Comparison of ENCODE assay signal across 16 mouse cellular contexts in genomic region chr19:57131366-57131765, GRCm38 (mm10).
DNase-seq lines count a peak whose midpoint lies in the region; ATAC-seq and TF ChIP-seq lines count a peak whose summit lies in the region.
"Had no signal": no experiment of that assay in that cellular context is flagged by ENCODE, and none has a peak within 500 bp of the region (broad histone marks: within the 10 kb centered on the region; RNA-seq: fewer than 3 reads in every experiment).

No protein-coding gene starts in this region.

- TF ChIP-seq EP300 in liver, postnatal 0 days (IDR thresholded peaks at IDR 0.05; ENCODE audit: low read depth), result no peak

- peaks cover 12% of the 10 kb centered on the region; the same call in 1 of the 2 replicates for H3K36me3 ChIP-seq in liver, postnatal 0 days (replicated peaks; ENCODE audit: insufficient read depth, low read length)
- 0 out of 2 replicates have a peak, but pooled peaks cover 2% of the 10 kb centered on the region for H3K36me3 ChIP-seq in liver, embryonic 11.5 days (ENCODE audit: control insufficient read depth, insufficient read depth, low read length)
- H3K36me3 ChIP-seq: forebrain, embryonic 12.5 days; G1E; hindbrain, embryonic 12.5 days; liver, embryonic 13.5 days; midbrain, embryonic 10.5 days; neural tube, embryonic 12.5 days had no signal

- no peaks in the 10 kb centered on the region for H3K4me1 ChIP-seq in liver, postnatal 0 days (ENCODE audit: insufficient read depth)
- peaks cover 4% of the 10 kb centered on the region for H3K4me1 ChIP-seq in liver, embryonic 11.5 days (replicated peaks; ENCODE audit: control insufficient read depth, insufficient read depth, low read length)

- peak; percentile 38 for ATAC-seq in liver, postnatal 0 days
- ATAC-seq in liver, embryonic 11.5 days (replicated peaks; ENCODE audit: low FRiP score), result no peak
- peak; percentile 69 for ATAC-seq in activated CD4-positive, CD25-positive, alpha-beta regulatory T cell, adult 4 months
- ATAC-seq in monocyte, adult 5-6 weeks (replicated peaks; ENCODE audit: insufficient number of reproducible peaks, low FRiP score, low TSS enrichment, poor library complexity, severe bottlenecking), result peak; percentile 51; the same call in 1 of the 2 replicates

- intact Hi-C loops in left cerebral cortex, postnatal 4 days (cut with DNase I), result loop anchor here (10.0 kb wide), 1 partner anchor 67 kb away; no protein-coding TSS in a partner anchor

- H3K9me3 ChIP-seq in liver, postnatal 0 days (ENCODE audit: low read length), result no peaks in the 10 kb centered on the region
- H3K9me3 ChIP-seq in liver, embryonic 11.5 days (ENCODE audit: control insufficient read depth, low read length), result no peaks in the 10 kb centered on the region
- H3K9me3 ChIP-seq: forebrain, embryonic 12.5 days; hindbrain, embryonic 12.5 days; liver, embryonic 13.5 days; midbrain, embryonic 10.5 days; neural tube, embryonic 12.5 days had no signal

- 37% methylated on average over 4 of the region's 4 CpGs for WGBS in liver, postnatal 0 days (ENCODE audit: insufficient replicate concordance)
- WGBS in liver, embryonic 11.5 days, result 46% methylated on average over 4 of the region's 4 CpGs

- H3K4me3 ChIP-seq in liver, postnatal 0 days (ENCODE audit: low read depth, low read length), result no peak overlapping the region
- H3K4me3 ChIP-seq in liver, embryonic 11.5 days (ENCODE audit: low read depth, low read length), result no peak overlapping the region
- H3K4me3 ChIP-seq: forebrain, embryonic 12.5 days; hindbrain, embryonic 12.5 days; left cerebral cortex, adult 2 months; liver, embryonic 13.5 days; midbrain, embryonic 10.5 days; neural tube, embryonic 12.5 days had no signal

- H3K27ac ChIP-seq in liver, postnatal 0 days (ENCODE audit: low read depth), result 0 out of 2 replicates have a peak overlapping the region, but pooled peaks have one; percentile 4
- H3K27ac ChIP-seq in liver, embryonic 11.5 days (ENCODE audit: low read depth, low read length), result no peak overlapping the region
- H3K27ac ChIP-seq: forebrain, embryonic 12.5 days; hindbrain, embryonic 12.5 days; left cerebral cortex, adult 2 months; liver, embryonic 13.5 days; midbrain, embryonic 10.5 days; neural tube, embryonic 12.5 days had no signal

- no peak for TF ChIP-seq CTCF in liver, postnatal 0 days (IDR thresholded peaks at IDR 0.05; ENCODE audit: low read depth)

- no peak overlapping the region for H3K9ac ChIP-seq in liver, postnatal 0 days (replicated peaks)
- no peak overlapping the region for H3K9ac ChIP-seq in liver, embryonic 11.5 days (ENCODE audit: low read depth, low read length)
- H3K9ac ChIP-seq: forebrain, embryonic 12.5 days; hindbrain, embryonic 12.5 days; liver, embryonic 13.5 days; neural tube, embryonic 12.5 days had no signal

- no peak for DNase-seq in liver, postnatal 0 days
- no peak for DNase-seq in liver, embryonic 11.5 days (ENCODE audit: low spot score)
- peak; percentile 66 to 71 for DNase-seq in thymus, postnatal 10 days (ENCODE audit: low spot score in 2 of 2)
- DNase-seq in urinary bladder, adult 18-20 months (ENCODE audit: low spot score in 2 of 2), result no peak
- DNase-seq in left cerebral cortex, postnatal 4 days, result no peak
- no peak for DNase-seq in embryo, embryonic 9.5 days (ENCODE audit: extremely low spot score)
- DNase-seq: kidney, postnatal 10 days; liver, embryonic 13.5 days had no signal

- H3K27me3 ChIP-seq in liver, postnatal 0 days (ENCODE audit: insufficient read depth, low read length), result no peaks in the 10 kb centered on the region
- H3K27me3 ChIP-seq in liver, embryonic 11.5 days (replicated peaks; ENCODE audit: control insufficient read depth, insufficient read depth, low read length), result no peaks in the 10 kb centered on the region; the same call in 1 of the 2 replicates
- H3K27me3 ChIP-seq: hindbrain, embryonic 12.5 days; liver, embryonic 13.5 days; neural tube, embryonic 12.5 days had no signal

- H3K4me2 ChIP-seq in liver, postnatal 0 days (ENCODE audit: low read depth, low read length), result no peak overlapping the region
- no peak overlapping the region for H3K4me2 ChIP-seq in liver, embryonic 11.5 days
- H3K4me2 ChIP-seq: forebrain, embryonic 12.5 days; hindbrain, embryonic 12.5 days; liver, embryonic 13.5 days; neural tube, embryonic 12.5 days had no signal

Comparison
In these comparisons a context has a peak if more than half of its experiments do, and no peak if none do; other contexts are left out.
1. DNase-seq: peak in thymus, postnatal 10 days (2 of 2); none in liver, postnatal 0 days (single experiment), liver, embryonic 11.5 days (single experiment), urinary bladder, adult 18-20 months (0 of 2), left cerebral cortex, postnatal 4 days (single experiment) and embryo, embryonic 9.5 days (single experiment).